Mouse (Mus musculus): ENCODE results near the gene Poldip3. TPM values are rescaled to one million over a fixed set of nuclear protein-coding genes. Genes with fewer than 3 reads are reported as not detected.

Poldip3 gene
- polyA plus RNA-seq, 1 experiment, result 55.8 TPM

GRCm38 (mm10) chr15:83166642-83167041, 17.5 kb upstream of the Poldip3 start:
- no peak for DNase-seq (ENCODE audit: low read depth, low spot score)
- 68% methylated on average over 3 of the region's 3 CpGs for WGBS

GRCm38 (mm10) chr15:83165526-83166315, 16.5 kb upstream of the Poldip3 start:
- no peak for DNase-seq (ENCODE audit: low read depth, low spot score)
- WGBS, result 89% methylated on average over 13 of the region's 13 CpGs

GRCm38 (mm10) chr15:83164971-83165471, 15.8 kb upstream of the Poldip3 start:
- DNase-seq (ENCODE audit: low read depth, low spot score), result no peak
- WGBS, result 50% methylated on average over 5 of the region's 5 CpGs

GRCm38 (mm10) chr15:83162818-83163485, 13.8 kb upstream of the Poldip3 start:
- WGBS, result 87% methylated on average over 11 of the region's 11 CpGs
- no peak for DNase-seq (ENCODE audit: low read depth, low spot score)

- DNase-seq (ENCODE audit: low read depth, low spot score), result no peak
- 98% methylated on average over 4 of the region's 4 CpGs for WGBS
These were observed 12.8 kb upstream of the Poldip3 start for GRCm38 (mm10) chr15:83162001-83162400.

DNA sequence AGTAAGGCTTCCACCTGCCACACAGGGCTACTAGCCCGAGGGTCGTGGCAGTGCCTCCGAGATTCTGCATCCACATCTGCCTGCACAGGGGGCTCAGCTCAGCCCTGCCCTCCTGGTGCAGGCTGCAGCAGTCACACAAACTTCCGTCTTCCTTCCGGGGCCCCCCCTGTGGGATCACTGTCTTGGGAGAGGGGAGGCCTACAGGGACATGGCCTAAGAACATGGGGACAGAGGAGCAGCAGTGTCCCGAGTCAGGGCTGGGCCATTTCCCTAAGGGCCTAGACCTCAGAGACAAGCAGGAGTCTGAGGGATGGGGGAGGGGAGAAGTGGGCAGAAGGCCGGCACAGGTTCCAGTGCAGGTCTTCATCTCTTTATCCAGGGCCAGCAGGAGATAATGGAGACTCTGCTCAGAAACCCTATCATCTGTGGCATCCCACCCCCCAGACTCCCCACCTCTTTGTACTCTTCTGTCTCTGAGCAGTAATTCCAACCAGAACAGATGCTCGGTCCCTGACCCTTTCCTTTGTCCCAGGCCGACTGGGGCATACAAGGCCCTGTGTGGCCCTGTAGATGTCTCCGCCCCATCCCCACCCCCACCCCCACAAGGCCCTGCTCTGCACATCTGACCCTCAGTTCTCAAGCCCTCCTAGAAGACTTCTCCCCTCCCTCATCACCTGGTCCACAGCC, 12.0 kb upstream of the Poldip3 start:
- WGBS, result 85% methylated on average over 10 of the region's 10 CpGs
- DNase-seq (ENCODE audit: low read depth, low spot score), result no peak

DNA sequence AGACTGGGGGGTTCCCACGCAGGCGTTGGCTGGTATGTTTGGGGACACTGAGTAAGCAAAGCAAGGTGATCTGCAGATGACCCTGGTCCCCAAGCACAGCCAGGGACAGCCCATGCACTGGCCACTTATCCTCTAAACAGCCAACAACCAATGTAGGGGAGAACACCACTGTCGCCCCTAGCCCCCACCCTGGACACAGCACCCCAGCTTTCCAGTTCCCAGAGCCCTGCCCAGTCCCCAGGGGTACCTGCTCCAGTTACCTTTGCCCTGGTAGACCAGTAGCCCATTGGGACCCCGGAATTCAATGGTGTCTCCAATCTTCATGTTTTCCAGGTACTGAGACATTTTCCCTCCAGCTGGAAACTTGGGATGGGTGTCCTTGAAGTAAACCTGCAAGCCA, 11.4 kb upstream of the Poldip3 start:
- 96% methylated on average over 4 of the region's 4 CpGs for WGBS
- DNase-seq (ENCODE audit: low read depth, low spot score), result no peak

- DNase-seq (ENCODE audit: low read depth, low spot score), result no peak
- 89% methylated on average over 9 of the region's 9 CpGs for WGBS
These were observed 10.6 kb upstream of the Poldip3 start for GRCm38 (mm10) chr15:83159823-83160222.

GRCm38 (mm10) chr15:83158587-83159160, 9.5 kb upstream of the Poldip3 start:
- no peak for DNase-seq (ENCODE audit: low read depth, low spot score)
- 90% methylated on average over 7 of the region's 7 CpGs for WGBS

- over 99% methylated on average over 6 of the region's 6 CpGs for WGBS
- no peak for DNase-seq (ENCODE audit: low read depth, low spot score)
These were observed 8.5 kb upstream of the Poldip3 start for GRCm38 (mm10) chr15:83157667-83158064.

GRCm38 (mm10) chr15:83156929-83157666, 7.9 kb upstream of the Poldip3 start:
- 55% methylated on average over 11 of the region's 11 CpGs for WGBS
- DNase-seq (ENCODE audit: low read depth, low spot score), result no peak

DNA sequence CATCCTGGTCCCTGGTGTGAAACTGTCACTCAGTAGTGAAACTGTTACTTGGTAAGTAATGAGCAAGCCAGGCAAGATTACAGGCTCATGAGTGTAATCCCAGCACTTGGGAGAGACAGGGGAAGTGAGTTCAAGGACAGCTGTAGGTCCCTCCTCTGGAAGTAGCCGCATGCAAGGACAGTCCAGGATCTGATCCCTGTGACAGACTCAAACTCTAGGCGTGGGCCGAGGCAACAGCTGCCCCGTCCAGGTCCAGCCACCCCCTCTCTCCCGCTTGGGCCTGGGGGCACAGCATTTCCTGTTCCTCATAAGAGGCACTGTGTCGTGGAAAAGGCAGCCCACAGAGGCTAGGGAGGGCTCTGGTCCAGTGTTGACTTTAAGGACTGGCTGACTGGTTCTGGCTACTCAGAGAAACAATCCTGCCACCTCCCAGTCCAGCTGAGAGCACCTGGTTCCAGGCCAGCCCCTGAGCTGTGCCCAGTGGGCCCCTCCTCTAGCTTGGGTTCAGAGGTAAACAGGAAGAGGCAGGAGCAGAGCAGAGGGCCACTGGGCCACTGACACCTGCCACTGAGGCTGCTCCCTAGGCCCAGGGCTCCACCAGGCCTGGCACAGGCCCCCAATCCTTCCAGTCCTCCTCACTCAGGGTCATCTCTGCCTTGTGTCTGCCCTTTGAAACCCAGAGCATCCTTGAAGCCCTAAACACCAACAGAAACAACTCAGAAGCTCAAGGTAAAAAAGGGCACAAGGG, 6.7 kb upstream of the Poldip3 start:
- no peak for DNase-seq (ENCODE audit: low read depth, low spot score)
- WGBS, result 69% methylated on average over 6 of the region's 6 CpGs

- no peak for DNase-seq (ENCODE audit: low read depth, low spot score)
- 94% methylated on average over 7 of the region's 7 CpGs for WGBS
These were observed 5.1 kb upstream of the Poldip3 start for GRCm38 (mm10) chr15:83154309-83154708.

- 76% methylated on average over 4 of the region's 4 CpGs for WGBS
- DNase-seq (ENCODE audit: low read depth, low spot score), result no peak
These were observed 1.5 kb upstream of the Poldip3 start for GRCm38 (mm10) chr15:83150694-83151093.

- 19% methylated on average over 3 of the region's 3 CpGs for WGBS
- no peak for DNase-seq (ENCODE audit: low read depth, low spot score)
These were observed 874 bp upstream of the Poldip3 start for GRCm38 (mm10) chr15:83150073-83150442.

DNA sequence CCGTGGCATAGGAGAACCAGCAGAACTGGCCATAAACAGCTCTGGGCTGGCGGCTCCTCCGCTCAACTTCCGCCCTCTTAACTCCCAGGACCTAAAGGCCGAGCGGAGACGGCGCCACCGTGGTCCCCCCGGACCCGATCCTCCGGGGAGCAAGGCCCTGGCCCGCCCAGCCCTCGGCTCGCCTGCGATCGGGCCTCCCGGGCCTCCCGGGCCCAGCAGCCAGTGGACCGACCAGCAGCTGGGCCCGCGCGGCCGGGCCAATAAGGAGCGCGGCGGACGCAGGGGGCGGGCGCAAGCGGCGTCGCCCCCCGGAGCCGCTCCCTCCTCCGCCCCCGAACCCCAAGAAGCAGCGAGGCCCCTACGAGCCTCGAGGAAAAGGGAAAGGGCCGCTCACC, 386 bp downstream of the Poldip3 start:
- no peak for DNase-seq (ENCODE audit: low read depth, low spot score)
- WGBS, result 1% methylated on average over 38 of the region's 41 CpGs

- WGBS, result 2% methylated on average over 21 of the region's 21 CpGs
- DNase-seq (ENCODE audit: low read depth, low spot score), result no peak
These were observed 789 bp downstream of the Poldip3 start for GRCm38 (mm10) chr15:83148395-83148794.

GRCm38 (mm10) chr15:83145541-83145940, 3.6 kb downstream of the Poldip3 start:
- no peak for DNase-seq (ENCODE audit: low read depth, low spot score)
- WGBS, result 59% methylated on average over 6 of the region's 6 CpGs

GRCm38 (mm10) chr15:83142861-83143260, 6.3 kb downstream of the Poldip3 start:
- DNase-seq (ENCODE audit: low read depth, low spot score), result no peak
- WGBS, result 35% methylated on average over 5 of the region's 5 CpGs

All from large intestine, adult 2 months (tissue).